Comparison of ENCODE assay signal across 1 mouse cellular context in the genomic region with DNA sequence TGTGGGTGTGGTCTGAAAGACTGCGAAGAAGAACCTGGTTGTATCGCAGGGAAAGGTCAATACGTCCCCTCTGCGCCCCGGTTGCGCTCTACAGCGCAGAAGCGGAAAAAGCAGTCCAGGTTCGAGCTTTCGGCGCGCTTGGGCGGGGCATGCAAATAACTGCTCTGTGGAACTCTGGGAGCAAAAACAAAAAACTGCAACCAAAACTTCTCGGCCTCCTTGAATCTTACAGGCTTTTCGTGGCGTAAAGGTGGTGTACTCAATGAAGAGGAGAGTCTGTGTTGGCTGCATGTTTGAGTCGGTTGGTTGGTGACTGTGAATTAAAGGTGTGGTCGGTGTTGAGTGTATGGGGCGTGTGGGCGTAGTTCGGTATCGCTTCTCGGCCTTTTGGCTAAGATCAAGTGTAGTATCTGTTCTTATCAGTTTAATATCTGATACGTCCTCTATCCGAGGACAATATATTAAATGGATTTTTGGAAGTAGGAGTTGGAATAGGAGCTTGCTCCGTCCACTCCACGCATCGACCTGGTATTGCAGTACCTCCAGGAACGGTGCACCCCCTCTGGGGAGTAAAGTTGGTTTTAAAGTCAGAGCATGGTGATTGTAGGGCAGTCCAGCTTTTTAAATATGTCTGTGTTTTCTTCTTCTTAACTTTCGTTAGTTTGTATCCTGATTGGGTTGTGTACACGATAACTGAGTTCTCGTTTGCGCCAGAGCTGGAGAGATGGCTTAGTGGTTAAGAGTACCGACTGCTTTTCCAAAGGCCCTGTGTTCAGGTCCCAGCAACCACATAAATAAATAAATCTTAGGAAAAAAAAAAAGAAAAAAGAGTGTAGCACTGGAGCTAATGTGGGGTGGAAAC.
TF ChIP-seq lines count a peak whose summit lies in the region.

TSS of gene Rdm1 (plus strand) at position 201 of the 862 bp plus-strand sequence.

TF ChIP-seq in MEL, 35 proteins besides CTCF, POLR2A, EP300 and RAD21 (continued from another document):
- TF ChIP-seq ELF1 (IDR thresholded peaks at IDR 0.05; ENCODE audit: low read depth, low read length), result peak; percentile 82
- no peak; the same call in 1 of the 2 replicates for TF ChIP-seq NELFE (IDR thresholded peaks at IDR 0.05; ENCODE audit: low read depth, low read length)
- peak; percentile 99 for TF ChIP-seq ZMIZ1 (IDR thresholded peaks at IDR 0.05; ENCODE audit: low read depth, low read length)
- TF ChIP-seq MAX (IDR thresholded peaks at IDR 0.05; ENCODE audit: low read length), result no peak
- TF ChIP-seq UBTF (IDR thresholded peaks at IDR 0.05; ENCODE audit: borderline replicate concordance, insufficient read depth, low read depth, low read length), result no peak
- no peak for TF ChIP-seq CHD2 (IDR thresholded peaks at IDR 0.05; ENCODE audit: low read length)
- TF ChIP-seq GABPA (IDR thresholded peaks at IDR 0.05; ENCODE audit: low read depth, low read length), result no peak
- TF ChIP-seq ETS1 (IDR thresholded peaks at IDR 0.05; ENCODE audit: low read depth, low read length), result peak; percentile 88
